In genomic region chr11:117601147-117601546, GRCm38 (mm10) we compare ENCODE assay signal across 26 mouse cellular contexts. TPM values are rescaled to one million over a fixed set of nuclear protein-coding genes. Genes with fewer than 3 reads are reported as not detected.
A peak's percentile ranks its signal among the peaks of the same experiment; 100 is the strongest.
DNase-seq lines count a peak whose midpoint lies in the region; ATAC-seq and TF ChIP-seq lines count a peak whose summit lies in the region.
"Had no signal": no experiment of that assay in that cellular context is flagged by ENCODE, and none has a peak within 500 bp of the region (broad histone marks: within the 10 kb centered on the region; RNA-seq: fewer than 3 reads in every experiment).

No protein-coding gene starts in this region.

- ATAC-seq in hindbrain, embryonic 11.5 days (ENCODE audit: low FRiP score): no peak
- ATAC-seq in hindbrain, postnatal 0 days: no peak
- ATAC-seq: CD4-positive, CD25-positive, alpha-beta regulatory T cell, adult 4 months; forebrain, embryonic 13.5 days; hindbrain, embryonic 16.5 days; intestine, embryonic 15.5 days had no signal

- peak; percentile 37 for DNase-seq in hindbrain, embryonic 11.5 days (ENCODE audit: low spot score)
- no peak for DNase-seq in hindbrain, postnatal 0 days (ENCODE audit: low spot score)
- peak; percentile 32 for DNase-seq in thymus, postnatal 14 days
- no peak for DNase-seq in thymus, adult 2 months
- DNase-seq in embryo, embryonic 10.5 days (ENCODE audit: low spot score): peak; percentile 65
- no peak for DNase-seq in heart, postnatal 4 days
- no peak for DNase-seq in heart, postnatal 36 days
- DNase-seq: cerebellum, adult 2 months; cerebellum, postnatal 14 days; gastrocnemius, postnatal 14 days; heart, adult 11 months; kidney, adult 9 months; kidney, postnatal 14 days; midbrain, embryonic 14.5 days; right cerebral cortex, postnatal 25 days; spleen, adult 18-20 months had no signal

- H3K4me2 ChIP-seq in hindbrain, embryonic 11.5 days (replicated peaks; ENCODE audit: low read depth, low read length): no peak overlapping the region
- H3K4me2 ChIP-seq in hindbrain, postnatal 0 days (ENCODE audit: low read depth, low read length): no peak overlapping the region
- H3K4me2 ChIP-seq: embryonic facial prominence, embryonic 15.5 days; forebrain, embryonic 13.5 days; heart, embryonic 15.5 days; intestine, embryonic 15.5 days; limb, embryonic 13.5 days; liver, embryonic 11.5 days; lung, embryonic 15.5 days had no signal

- no peak overlapping the region for H3K9ac ChIP-seq in hindbrain, embryonic 11.5 days (ENCODE audit: low read depth, low read length)
- no peak overlapping the region for H3K9ac ChIP-seq in hindbrain, postnatal 0 days (replicated peaks; ENCODE audit: low read length)
- H3K9ac ChIP-seq: embryonic facial prominence, embryonic 15.5 days; forebrain, embryonic 13.5 days; heart, embryonic 15.5 days; intestine, embryonic 15.5 days; limb, embryonic 13.5 days; lung, embryonic 15.5 days had no signal

- H3K27ac ChIP-seq in hindbrain, embryonic 11.5 days (ENCODE audit: low read depth, low read length): no peak overlapping the region
- H3K27ac ChIP-seq in hindbrain, postnatal 0 days: no peak overlapping the region
- no peak overlapping the region for H3K27ac ChIP-seq in thymus, adult 2 months (ENCODE audit: control insufficient read depth, insufficient read depth, low read length)
- H3K27ac ChIP-seq: embryonic facial prominence, embryonic 15.5 days; forebrain, embryonic 13.5 days; heart, embryonic 10.5 days; heart, embryonic 15.5 days; intestine, embryonic 15.5 days; limb, embryonic 13.5 days; lung, embryonic 15.5 days had no signal

- peaks cover 22% of the 10 kb centered on the region for H3K4me1 ChIP-seq in hindbrain, embryonic 11.5 days (replicated peaks; ENCODE audit: control insufficient read depth, insufficient read depth, low read length)
- H3K4me1 ChIP-seq in hindbrain, postnatal 0 days (ENCODE audit: insufficient read depth, low read length): peaks cover 34% of the 10 kb centered on the region
- H3K4me1 ChIP-seq in thymus, adult 2 months (replicated peaks; ENCODE audit: control insufficient read depth, insufficient read depth, low read length): peaks cover 9% of the 10 kb centered on the region

- H3K4me3 ChIP-seq in hindbrain, embryonic 11.5 days (ENCODE audit: low read depth, low read length): no peak overlapping the region
- no peak overlapping the region for H3K4me3 ChIP-seq in hindbrain, postnatal 0 days (ENCODE audit: low read length)
- H3K4me3 ChIP-seq in thymus, adult 2 months (ENCODE audit: control insufficient read depth, insufficient read depth, low read length): no peak overlapping the region
- H3K4me3 ChIP-seq: embryonic facial prominence, embryonic 15.5 days; forebrain, embryonic 13.5 days; heart, embryonic 10.5 days; heart, embryonic 15.5 days; intestine, embryonic 15.5 days; limb, embryonic 13.5 days; lung, embryonic 15.5 days had no signal

- intact Hi-C loops in heart, postnatal 36 days (cut with DNase I): loop anchor here (2.0 kb wide), 1 partner anchor 52 kb away; no protein-coding TSS in a partner anchor

- H3K36me3 ChIP-seq in hindbrain, embryonic 11.5 days (ENCODE audit: control insufficient read depth, insufficient read depth, low read length): no peaks in the 10 kb centered on the region
- H3K36me3 ChIP-seq in hindbrain, postnatal 0 days (ENCODE audit: insufficient read depth, low read length): no peaks in the 10 kb centered on the region
- H3K36me3 ChIP-seq in thymus, adult 2 months (ENCODE audit: control insufficient read depth, insufficient read depth, low read length): no peaks in the 10 kb centered on the region
- H3K36me3 ChIP-seq: embryonic facial prominence, embryonic 15.5 days; heart, embryonic 10.5 days; heart, embryonic 15.5 days; intestine, embryonic 15.5 days; limb, embryonic 13.5 days; lung, embryonic 15.5 days had no signal

- H3K9me3 ChIP-seq in hindbrain, embryonic 11.5 days (ENCODE audit: control insufficient read depth, low read length): no peaks in the 10 kb centered on the region
- no peaks in the 10 kb centered on the region for H3K9me3 ChIP-seq in hindbrain, postnatal 0 days (ENCODE audit: low read length)
- H3K9me3 ChIP-seq: embryonic facial prominence, embryonic 15.5 days; forebrain, embryonic 13.5 days; heart, embryonic 10.5 days; heart, embryonic 15.5 days; intestine, embryonic 15.5 days; limb, embryonic 13.5 days; lung, embryonic 15.5 days had no signal

- TF ChIP-seq CTCF in hindbrain, postnatal 0 days (IDR thresholded peaks at IDR 0.05; ENCODE audit: low read depth): no peak
- no peak for TF ChIP-seq CTCF in thymus, adult 2 months (IDR thresholded peaks at IDR 0.05; ENCODE audit: borderline replicate concordance, control insufficient read depth, extremely low read depth, insufficient read depth, low read length, poor library complexity)

- TF ChIP-seq POLR2A in thymus, adult 2 months (IDR thresholded peaks at IDR 0.05; ENCODE audit: control insufficient read depth, extremely low read depth, insufficient read depth, low read length, poor library complexity): no peak

- peaks cover 13% of the 10 kb centered on the region for H3K27me3 ChIP-seq in hindbrain, embryonic 11.5 days (ENCODE audit: control insufficient read depth, insufficient read depth, low read length)
- H3K27me3 ChIP-seq in hindbrain, postnatal 0 days (ENCODE audit: insufficient read depth, low read length): peaks cover 6% of the 10 kb centered on the region; the same call in 1 of the 2 replicates
- no peaks in the 10 kb centered on the region for H3K27me3 ChIP-seq in thymus, adult 2 months (ENCODE audit: control insufficient read depth, insufficient read depth, low read length)

- WGBS in hindbrain, embryonic 11.5 days: 6% methylated on average over 5 of the region's 5 CpGs
- 36% methylated on average over 5 of the region's 5 CpGs for WGBS in hindbrain, postnatal 0 days
- WGBS in thymus, adult 2 months: 58% methylated on average over 5 of the region's 5 CpGs

RNA-seq across cellular contexts. Expression of gene Tnrc6c, which starts 52.9 kb away (rescaled TPM):
- polyA plus RNA-seq in hindbrain, embryonic 11.5 days (2014; fragmentation: Nextera tagmentation; extraction: Ambion mirVana): 17.0 and 20.6 TPM in 2 replicates
- total RNA-seq in hindbrain, postnatal 0 days (2014; rRNA removed): 56.4 and 64.9 TPM in 2 replicates
- polyA plus RNA-seq in hindbrain, postnatal 0 days (2015; fragmentation: Nextera tagmentation; extraction: Ambion mirVana): 18.3 and 19.7 TPM in 2 replicates
- polyA plus RNA-seq in thymus, adult 2 months (2012; rRNA removed): 75.0 and 89.7 TPM in 2 replicates
- 10 to 100 TPM; 25.4 to 27.4 TPM for total RNA-seq in heart, postnatal 4 days (2021)
- total RNA-seq in heart, postnatal 36 days (2021): 10 to 100 TPM; 28.1 to 34.1 TPM

Comparison
In these comparisons a context has a peak if more than half of its experiments do, and no peak if none do; other contexts are left out.
1. DNase-seq: peak in hindbrain, embryonic 11.5 days (single experiment), thymus, postnatal 14 days (single experiment) and embryo, embryonic 10.5 days (single experiment); none in hindbrain, postnatal 0 days (single experiment), thymus, adult 2 months (single experiment), heart, postnatal 4 days (single experiment) and heart, postnatal 36 days (0 of 2).